Mouse (Mus musculus): Measurements from ENCODE around the gene Acbd5.

Gene Acbd5

GRCm38 (mm10) chr2:23068894-23069744, 1.2 kb downstream of the Acbd5 start:
- DNase-seq: peak; percentile 97

GRCm38 (mm10) chr2:23070491-23070890, 2.5 kb downstream of the Acbd5 start:
- DNase-seq: no peak

- no peak for DNase-seq
Measured at GRCm38 (mm10) chr2:23071406-23071805, 3.4 kb downstream of the Acbd5 start.

GRCm38 (mm10) chr2:23075846-23076245, 7.9 kb downstream of the Acbd5 start:
- DNase-seq: no peak

GRCm38 (mm10) chr2:23076783-23077182, 8.8 kb downstream of the Acbd5 start:
- DNase-seq: no peak

- no peak for DNase-seq
Measured at GRCm38 (mm10) chr2:23077693-23078092, 9.7 kb downstream of the Acbd5 start.

- no peak for DNase-seq
Measured at GRCm38 (mm10) chr2:23078588-23078987, 10.6 kb downstream of the Acbd5 start.

GRCm38 (mm10) chr2:23084540-23084939, 16.6 kb downstream of the Acbd5 start:
- no peak for DNase-seq

- DNase-seq: peak; percentile 53
Measured at GRCm38 (mm10) chr2:23092216-23092615, 24.2 kb downstream of the Acbd5 start.

GRCm38 (mm10) chr2:23097028-23097427, 29.1 kb downstream of the Acbd5 start:
- no peak for DNase-seq

GRCm38 (mm10) chr2:23102266-23102665, 34.3 kb downstream of the Acbd5 start:
- DNase-seq: no peak

- no peak for DNase-seq
Measured at GRCm38 (mm10) chr2:23119573-23119972, 51.6 kb downstream of the Acbd5 start.

- no peak for DNase-seq
Measured at GRCm38 (mm10) chr2:23155199-23155621, 87.2 kb downstream of the Acbd5 start.

GRCm38 (mm10) chr2:23155777-23156607, 88.0 kb downstream of the Acbd5 start, which contains the start of the genes Mastl and Yme1l1:
TSS of gene Mastl (minus strand) at chr2:23156024.
TSS of gene Yme1l1 (plus strand) at chr2:23156369.
- DNase-seq: peak; percentile 98

GRCm38 (mm10) chr2:23156608-23157081, 88.7 kb downstream of the Acbd5 start:
- DNase-seq: no peak

Data from lung, postnatal 10 days (tissue).